Mouse (Mus musculus) ES-Bruce4 (cell line): ENCODE measurements around the gene Lamp1. TPM values are rescaled to one million over a fixed set of nuclear protein-coding genes. Genes with fewer than 3 reads are reported as not detected.

Source experiments
- H3K27ac ChIP-seq: 2 replicates; pipeline ENCODE4 v1.5.1; 2012; ENCODE audit warnings: low read length, inconsistent platforms; ENCODE audit not compliant: insufficient read depth
- H3K27me3 ChIP-seq: 2 replicates; pipeline ENCODE4 v1.6.1; 2012; ENCODE audit warnings: mild to moderate bottlenecking, low read length, inconsistent platforms; ENCODE audit not compliant: control insufficient read depth, poor library complexity, insufficient read depth, severe bottlenecking
- H3K36me3 ChIP-seq: 2 replicates; pipeline ENCODE4 v1.6.1; 2012; ENCODE audit warnings: inconsistent platforms, mild to moderate bottlenecking, low read length, moderate library complexity; ENCODE audit not compliant: control insufficient read depth, poor library complexity, insufficient read depth, severe bottlenecking
- H3K4me1 ChIP-seq: one replicate; pipeline ENCODE4 v1.8.1; 2011; ENCODE audit warnings: low read length; ENCODE audit not compliant: control insufficient read depth, insufficient read depth
- H3K4me3 ChIP-seq: 2 replicates; pipeline ENCODE4 v1.5.1; 2011; ENCODE audit warnings: low read depth, mild to moderate bottlenecking, low read length
- H3K9ac ChIP-seq: 2 replicates; pipeline ENCODE4 v1.6.1; 2012; ENCODE audit warnings: low read depth, mild to moderate bottlenecking, inconsistent platforms; ENCODE audit not compliant: poor library complexity, severe bottlenecking
- H3K9me3 ChIP-seq: replicated peaks from 2 replicates; pipeline ENCODE4 v1.6.1; 2012; ENCODE audit warnings: mild to moderate bottlenecking, low read length, inconsistent platforms; ENCODE audit not compliant: control insufficient read depth, poor library complexity, insufficient read depth, severe bottlenecking
- CTCF ChIP-seq: IDR thresholded peaks from one replicate; pipeline ENCODE4 v1.8.1; 2011; ENCODE audit warnings: low read depth, low read length
- EP300 ChIP-seq: IDR thresholded peaks from 2 replicates; pipeline ENCODE4 v1.6.1; 2011; ENCODE audit warnings: low read depth, low read length; ENCODE audit not compliant: insufficient read depth
- POLR2A ChIP-seq: IDR thresholded peaks from one replicate; pipeline ENCODE4 v1.8.1; 2011; ENCODE audit warnings: low read length; ENCODE audit not compliant: insufficient read depth
- polyA plus RNA-seq: library from polyadenylated mRNA; stranded (reverse); fragments of >200 nt; gene quantifications from 2 replicates; pipeline ENCODE4 v1.2.4, GENCODE M21; 2011; ENCODE audit warnings: low read depth; ENCODE audit not compliant: missing spikeins, insufficient read depth, insufficient read length

Gene Lamp1
- polyA plus RNA-seq, 1 experiment, result 247 TPM

DNA sequence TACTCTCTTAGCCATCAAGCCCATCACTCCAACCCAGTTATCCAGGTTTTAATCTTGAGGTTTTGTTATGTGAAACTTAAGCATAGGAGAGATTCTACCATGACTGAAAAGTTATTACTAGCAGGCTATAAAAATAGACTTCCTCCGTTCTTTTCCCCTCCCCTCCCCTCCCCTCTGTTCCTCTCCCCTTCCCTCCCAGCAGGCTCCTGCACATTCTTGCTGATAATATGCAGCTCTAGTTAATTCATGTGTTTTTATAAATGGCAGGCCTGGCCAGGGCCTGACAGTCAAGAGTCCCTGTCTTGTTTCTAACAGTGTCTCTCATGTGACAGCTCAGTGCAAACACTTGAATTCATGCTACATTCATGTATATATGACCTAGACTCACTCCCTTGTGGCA lies 11.5 kb downstream of the Lamp1 start:
- Histone ChIP-seq H3K27me3 (no peaks in the 10 kb centered on the region), H3K9me3 (no peaks in the 10 kb centered on the region), H3K36me3 (peaks cover 98% of the 10 kb centered on the region), H3K4me1 (no peaks in the 10 kb centered on the region), H3K27ac (no peak overlapping the region), H3K9ac (no peak overlapping the region), H3K4me3 (no peak overlapping the region)
- TF ChIP-seq POLR2A (no peak), EP300 (no peak)

DNA sequence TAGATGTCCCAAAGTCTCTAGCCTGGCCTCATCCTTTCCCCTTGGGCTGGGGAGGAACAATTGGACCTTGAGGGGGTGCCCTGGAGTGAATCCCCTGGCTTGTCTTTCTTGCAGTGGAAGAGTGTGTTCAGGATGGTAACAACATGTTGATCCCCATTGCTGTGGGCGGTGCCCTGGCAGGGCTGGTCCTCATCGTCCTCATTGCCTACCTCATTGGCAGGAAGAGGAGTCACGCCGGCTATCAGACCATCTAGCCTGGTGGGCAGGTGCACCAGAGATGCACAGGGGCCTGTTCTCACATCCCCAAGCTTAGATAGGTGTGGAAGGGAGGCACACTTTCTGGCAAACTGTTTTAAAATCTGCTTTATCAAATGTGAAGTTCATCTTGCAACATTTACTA lies 15.3 kb downstream of the Lamp1 start:
- H3K27ac ChIP-seq, result no peak overlapping the region
- H3K27me3 ChIP-seq, result no peaks in the 10 kb centered on the region
- TF ChIP-seq EP300 (no peak), CTCF (no peak), POLR2A (no peak)
- no peaks in the 10 kb centered on the region for H3K9me3 ChIP-seq
- H3K4me3 ChIP-seq, result no peak overlapping the region
- no peaks in the 10 kb centered on the region for H3K4me1 ChIP-seq
- H3K9ac ChIP-seq, result no peak overlapping the region
- peaks cover 93% of the 10 kb centered on the region for H3K36me3 ChIP-seq

DNA sequence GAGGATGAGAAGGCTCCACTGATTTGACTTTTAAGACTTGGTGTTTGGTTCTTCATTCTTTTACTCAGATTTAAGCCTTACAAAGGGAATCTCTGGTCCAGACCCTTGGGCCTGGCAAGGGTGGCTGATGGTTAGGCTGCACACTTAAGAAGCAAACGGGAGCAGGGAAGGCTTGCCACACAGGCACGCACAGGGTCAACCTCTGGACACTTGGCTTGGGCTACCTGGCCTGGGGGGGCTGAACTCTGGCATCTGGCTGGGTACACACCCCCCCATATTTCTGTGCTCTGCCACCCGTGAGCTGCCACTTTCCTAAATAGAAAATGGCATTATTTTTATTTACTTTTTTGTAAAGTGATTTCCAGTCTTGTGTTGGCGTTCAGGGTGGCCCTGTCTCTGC lies 15.8 kb downstream of the Lamp1 start:
- H3K4me3 ChIP-seq, result no peak overlapping the region
- H3K36me3 ChIP-seq, result peaks cover 90% of the 10 kb centered on the region
- no peak overlapping the region for H3K9ac ChIP-seq
- no peaks in the 10 kb centered on the region for H3K4me1 ChIP-seq
- no peak overlapping the region for H3K27ac ChIP-seq
- no peaks in the 10 kb centered on the region for H3K9me3 ChIP-seq
- no peak for TF ChIP-seq EP300
- TF ChIP-seq CTCF, result no peak
- TF ChIP-seq POLR2A, result no peak
- H3K27me3 ChIP-seq, result no peaks in the 10 kb centered on the region

DNA sequence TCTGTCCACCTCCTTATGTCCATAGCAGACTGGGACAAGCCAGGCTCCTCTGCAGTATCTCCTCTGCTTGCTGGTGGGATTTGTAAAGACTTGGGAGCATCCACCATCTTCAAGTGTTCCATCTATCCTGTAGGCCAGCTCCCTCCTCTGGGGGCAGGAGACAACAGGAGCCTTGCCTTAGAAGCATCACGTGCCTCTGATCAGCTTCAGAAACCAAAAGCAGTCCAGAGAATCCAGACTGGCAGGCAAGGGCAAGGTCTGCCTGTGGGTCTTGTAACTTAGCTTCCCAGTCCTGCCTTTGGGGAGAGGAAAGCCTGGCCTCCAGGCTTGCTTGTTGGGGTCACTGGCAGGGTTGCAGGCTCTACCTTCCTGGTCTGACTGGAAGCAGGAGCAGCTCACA lies 16.7 kb downstream of the Lamp1 start:
- no peak overlapping the region for H3K4me3 ChIP-seq
- no peak overlapping the region for H3K9ac ChIP-seq
- TF ChIP-seq CTCF, result no peak
- no peak for TF ChIP-seq EP300
- no peak for TF ChIP-seq POLR2A
- no peaks in the 10 kb centered on the region for H3K9me3 ChIP-seq
- H3K27ac ChIP-seq, result no peak overlapping the region
- H3K36me3 ChIP-seq, result peaks cover 82% of the 10 kb centered on the region
- no peaks in the 10 kb centered on the region for H3K27me3 ChIP-seq
- no peaks in the 10 kb centered on the region for H3K4me1 ChIP-seq

DNA sequence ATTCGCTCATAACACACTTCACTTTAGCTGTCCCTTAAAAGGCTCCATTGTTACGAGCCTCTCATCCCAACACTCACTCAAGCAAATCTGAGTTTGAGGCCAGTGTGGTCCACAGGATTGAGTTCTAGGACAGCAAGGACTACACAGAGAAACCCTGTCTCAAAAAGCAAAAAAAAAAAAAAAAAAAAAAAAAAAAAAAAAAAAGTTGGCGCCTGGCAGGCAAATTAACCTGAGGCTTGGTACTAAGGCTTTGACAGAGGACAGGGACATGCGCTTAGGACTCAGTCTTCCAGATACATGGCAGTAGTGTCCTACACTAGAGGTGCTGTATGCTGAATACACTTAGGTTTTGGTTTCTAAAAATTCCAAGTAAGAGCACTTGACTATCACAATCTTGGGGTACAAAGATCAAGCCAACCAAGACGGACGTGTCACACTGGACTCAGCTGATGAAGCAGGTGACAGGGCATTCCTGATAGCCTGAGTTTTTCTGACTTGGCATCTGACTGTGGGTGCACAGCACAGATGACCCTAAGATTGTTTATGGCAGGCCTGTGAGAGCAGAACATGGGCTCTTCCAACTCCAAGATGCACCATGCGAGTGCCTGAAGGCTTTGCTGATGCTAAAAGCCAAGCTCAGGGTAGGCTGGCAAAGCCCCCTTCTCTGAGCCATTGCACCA lies 18.4 kb downstream of the Lamp1 start:
- Histone ChIP-seq H3K27ac (no peak overlapping the region), H3K9me3 (no peaks in the 10 kb centered on the region), H3K4me3 (no peak overlapping the region), H3K27me3 (no peaks in the 10 kb centered on the region), H3K36me3 (peaks cover 65% of the 10 kb centered on the region), H3K9ac (no peak overlapping the region), H3K4me1 (no peaks in the 10 kb centered on the region)
- TF ChIP-seq EP300 (no peak), CTCF (no peak), POLR2A (no peak)

DNA sequence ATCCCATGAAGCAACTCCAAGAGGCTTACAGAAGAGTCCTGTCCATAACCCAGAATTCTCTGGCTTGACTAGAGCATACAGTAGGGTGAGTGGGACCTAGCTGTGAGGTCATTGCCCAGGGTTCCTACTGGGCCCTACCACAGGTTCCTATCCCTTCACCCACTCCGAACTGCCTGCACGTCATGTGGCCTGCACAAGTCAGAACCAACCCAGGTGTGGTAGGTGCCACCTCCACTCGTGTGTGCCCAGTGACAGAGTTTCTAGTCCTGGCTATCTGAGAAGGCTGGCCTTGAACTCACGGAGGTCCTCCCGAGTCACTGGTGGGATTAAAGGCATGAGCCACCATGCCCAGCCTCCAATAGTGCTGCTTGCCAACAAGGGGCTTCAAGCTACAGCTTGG lies 19.2 kb downstream of the Lamp1 start:
- Histone ChIP-seq H3K4me3 (no peak overlapping the region), H3K27ac (no peak overlapping the region), H3K9me3 (no peaks in the 10 kb centered on the region), H3K9ac (no peak overlapping the region), H3K4me1 (no peaks in the 10 kb centered on the region), H3K36me3 (peaks cover 59% of the 10 kb centered on the region), H3K27me3 (no peaks in the 10 kb centered on the region)
- TF ChIP-seq EP300 (no peak), CTCF (no peak), POLR2A (no peak)
